Mouse (Mus musculus) small intestine, adult 2 months (tissue): ENCODE measurements at regions not wholly inside any gene's neighbourhood (a gene's known extent, or its start where the extent isn't known, plus 50 kb on each side); places are given as distances from the start of the nearest gene placed in this dataset.

Experiments used
- CTCF ChIP-seq: fragments of 200-500 bp; IDR thresholded peaks from 2 replicates; pipeline ENCODE4 v1.5.1; 2012; ENCODE audit warnings: low read depth, mild to moderate bottlenecking, control low read depth, inconsistent platforms, low read length, moderate library complexity, mixed read lengths; ENCODE audit not compliant: insufficient replicate concordance, insufficient read length; ENCODE audit errors: extremely low read depth
- POLR2A ChIP-seq: fragments of 200-500 bp; IDR thresholded peaks from 2 replicates; pipeline ENCODE4 v1.6.1; 2012; ENCODE audit warnings: low read depth, mild to moderate bottlenecking, control low read depth, inconsistent platforms, low read length, moderate library complexity

DNA sequence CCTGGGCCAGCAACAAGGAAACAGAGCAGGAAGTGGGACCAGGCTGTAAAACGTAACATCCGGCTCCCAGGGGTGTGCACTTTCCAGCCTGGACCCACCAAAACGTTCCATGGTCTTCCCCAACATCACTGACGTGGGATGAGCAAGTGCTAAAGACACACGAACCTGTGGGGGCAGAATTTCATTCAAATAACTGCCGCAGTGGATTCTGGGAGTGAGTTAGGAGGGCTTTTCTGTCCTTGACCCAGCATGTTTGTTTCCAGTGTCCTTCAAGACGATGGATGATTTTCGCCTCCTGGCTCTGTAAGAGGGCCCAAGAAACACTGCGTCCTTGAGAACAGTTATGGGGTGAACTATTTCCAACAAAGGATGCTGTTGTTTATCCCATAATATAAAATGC is 112.1 kb downstream of the Fam174b start:
- TF ChIP-seq CTCF = no peak
- no peak for TF ChIP-seq POLR2A
